Mouse (Mus musculus): ENCODE results near the gene Pex14. TPM values are rescaled to one million over a fixed set of nuclear protein-coding genes. Genes with fewer than 3 reads are reported as not detected.

The Pex14 gene
- total RNA-seq, 2 experiments from 2014 or later: 61.6 to 76.4 TPM

GRCm38 (mm10) chr4:148985541-148986476, 113.9 kb downstream of the Pex14 start:
- peak in 1 of 2 experiments; percentile 29 for DNase-seq

DNA sequence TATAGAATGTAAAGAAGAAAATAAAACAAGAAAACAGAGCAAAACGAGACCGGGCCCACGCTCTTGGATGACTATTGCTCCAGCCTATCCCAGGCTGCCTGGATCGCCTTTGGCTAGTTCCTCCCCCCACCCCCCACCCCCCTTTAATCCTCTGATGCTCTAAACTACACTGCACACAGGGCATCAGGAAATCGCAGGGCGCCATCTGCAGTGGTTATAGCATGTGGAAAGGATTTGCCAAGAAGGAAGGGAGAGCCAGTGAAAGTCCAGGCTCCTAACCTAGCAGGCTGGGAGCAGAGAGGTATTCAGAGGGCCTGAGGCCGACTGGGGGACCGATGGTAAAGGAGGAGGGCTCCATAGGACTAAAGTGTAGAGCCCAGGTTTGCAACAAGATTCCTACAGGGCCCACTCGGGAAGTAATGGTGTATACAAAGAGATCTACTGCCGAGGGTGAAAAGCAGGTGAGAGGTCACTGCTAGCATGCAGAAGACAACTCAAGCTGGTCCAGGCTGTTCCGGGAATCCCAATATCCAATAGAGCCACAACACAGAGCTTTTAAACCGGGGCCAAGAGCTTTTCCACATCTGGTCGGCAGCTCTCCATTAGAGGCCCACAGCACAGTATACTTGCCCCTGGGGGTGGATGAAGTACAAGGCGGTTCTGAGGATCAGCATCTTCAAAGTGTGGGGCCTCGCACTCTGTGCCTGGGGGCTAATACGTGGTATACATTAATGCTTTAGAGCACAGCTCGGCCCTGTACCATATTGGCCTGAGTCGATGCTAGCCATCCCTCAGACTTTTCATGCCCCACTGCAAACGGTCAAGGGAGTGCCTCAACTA, 114.8 kb downstream of the Pex14 start:
- no peak for DNase-seq

- DNase-seq: no peak
Measured at GRCm38 (mm10) chr4:148982274-148982673, 117.4 kb downstream of the Pex14 start.

- DNase-seq: no peak
Measured at GRCm38 (mm10) chr4:148979837-148980236, 119.8 kb downstream of the Pex14 start.

DNA sequence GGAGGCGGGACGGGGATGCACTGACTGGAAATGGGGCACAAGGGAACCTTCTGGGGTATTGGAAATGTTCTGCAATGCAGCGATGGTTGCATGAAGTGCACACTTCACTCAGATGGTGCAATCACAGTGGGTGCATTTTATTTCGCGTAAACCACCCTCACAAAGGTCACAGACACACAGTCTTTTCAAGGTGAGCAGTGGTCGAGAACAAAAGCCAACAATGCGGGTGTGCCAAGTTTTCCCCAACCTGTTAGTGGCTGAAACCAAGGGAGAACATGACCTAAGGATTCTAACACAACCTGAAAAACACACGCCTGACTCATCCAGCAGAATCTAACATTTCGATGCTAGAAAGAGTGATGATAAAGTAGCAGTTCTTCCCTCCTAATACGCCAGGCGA, 120.8 kb downstream of the Pex14 start:
- DNase-seq: no peak

DNA sequence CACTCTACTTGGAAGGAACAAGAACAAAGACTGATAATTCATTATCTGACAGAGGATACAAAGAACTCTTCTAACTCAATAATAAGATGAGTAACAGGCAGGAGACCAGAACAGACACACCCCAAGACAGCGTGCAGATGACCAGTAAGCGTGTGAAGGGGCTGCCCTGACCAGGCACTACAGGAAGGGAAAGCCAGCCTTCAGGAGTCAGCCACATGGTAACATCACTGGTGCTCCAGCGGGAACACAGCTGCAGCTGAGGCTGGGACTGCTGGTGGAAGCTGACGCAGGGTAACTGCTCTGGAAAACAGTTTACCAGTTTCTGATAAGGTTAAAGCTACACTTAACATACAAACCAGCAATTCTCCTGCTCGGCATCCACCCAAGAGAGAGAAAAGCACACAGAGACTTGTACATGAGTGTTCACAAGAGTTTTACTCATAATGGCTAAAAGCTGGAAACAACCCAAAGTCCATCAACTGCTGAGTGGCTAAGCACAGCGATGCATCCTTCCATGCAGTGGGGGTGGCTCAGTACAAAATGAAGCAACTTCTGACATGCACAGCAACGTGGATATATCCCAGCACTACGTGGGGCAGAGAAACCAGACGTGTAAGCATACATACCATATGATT, 121.3 kb downstream of the Pex14 start:
- no peak for DNase-seq

GRCm38 (mm10) chr4:148974833-148975232, 124.8 kb downstream of the Pex14 start:
- peak in 1 of 2 experiments; percentile 32 for DNase-seq

- no peak for DNase-seq
Measured at GRCm38 (mm10) chr4:148973387-148973786, 126.3 kb downstream of the Pex14 start.

GRCm38 (mm10) chr4:148972707-148973106, 127.0 kb downstream of the Pex14 start:
- DNase-seq: no peak

GRCm38 (mm10) chr4:148971613-148972242, 127.9 kb downstream of the Pex14 start:
- DNase-seq: no peak

- DNase-seq: no peak
Measured at GRCm38 (mm10) chr4:148970742-148971141, 128.9 kb downstream of the Pex14 start.

DNA sequence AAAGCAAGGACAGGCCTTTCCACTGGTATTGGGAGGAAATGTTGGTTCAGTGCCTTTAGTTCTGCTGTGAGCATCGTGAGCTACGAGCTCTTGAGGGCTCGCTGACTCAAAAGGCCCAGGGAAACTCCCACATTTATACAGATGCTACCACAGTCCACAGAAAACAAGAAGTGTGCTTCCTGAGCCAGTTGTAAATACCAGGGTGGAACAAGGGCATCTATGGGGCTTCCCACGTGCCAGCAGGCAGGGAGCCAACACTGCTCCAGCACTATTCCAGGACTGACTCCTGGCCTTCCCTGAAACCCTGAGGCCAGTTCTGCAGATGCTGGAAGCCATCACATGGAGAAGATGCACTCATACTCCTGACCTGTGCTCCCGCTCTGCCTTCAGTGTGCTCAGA, 130.1 kb downstream of the Pex14 start:
- DNase-seq: peak; percentile 65 to 78

DNA sequence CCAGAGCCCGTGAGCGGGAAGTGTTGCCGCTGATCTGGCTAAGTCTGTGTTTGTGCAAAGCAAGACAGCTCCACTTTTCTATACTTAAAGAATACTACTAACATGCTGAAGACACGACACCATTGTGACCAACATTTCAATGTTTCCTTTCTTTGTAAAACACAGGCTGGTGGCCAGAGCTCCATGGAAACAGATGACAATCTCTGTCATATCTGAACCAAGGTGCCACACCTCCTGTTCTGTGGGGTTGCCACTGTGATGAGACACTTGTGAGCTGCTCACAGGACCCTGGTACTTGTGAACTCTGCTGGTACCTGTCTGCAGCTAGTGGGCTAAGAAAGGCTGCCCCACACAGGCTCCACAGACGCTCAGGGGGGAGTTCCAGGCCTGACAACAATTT, 130.8 kb downstream of the Pex14 start:
- DNase-seq: no peak

DNA sequence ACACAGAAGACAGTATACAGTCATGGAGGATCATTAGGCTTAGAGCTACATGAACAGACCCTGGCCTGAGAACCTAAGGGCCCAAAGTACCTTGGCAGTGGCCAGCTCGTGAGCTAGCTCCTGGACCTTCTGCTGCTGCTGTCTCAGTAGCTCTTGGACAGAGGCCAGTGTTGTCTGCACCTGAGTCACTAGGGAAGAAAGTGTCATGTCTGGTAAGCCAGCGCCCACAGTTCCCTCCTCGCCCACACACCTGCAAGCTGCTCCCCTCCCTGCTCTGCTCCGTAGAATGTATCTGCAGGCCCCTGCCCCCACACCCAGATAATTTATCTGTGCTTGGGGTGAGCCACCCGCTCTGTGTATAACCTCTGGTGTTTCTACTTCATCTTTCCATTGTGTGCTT, 133.5 kb downstream of the Pex14 start:
- DNase-seq: no peak

GRCm38 (mm10) chr4:148964541-148965310, 134.9 kb downstream of the Pex14 start:
- no peak for DNase-seq

- no peak for DNase-seq
Measured at GRCm38 (mm10) chr4:148962096-148962495, 137.6 kb downstream of the Pex14 start.

DNA sequence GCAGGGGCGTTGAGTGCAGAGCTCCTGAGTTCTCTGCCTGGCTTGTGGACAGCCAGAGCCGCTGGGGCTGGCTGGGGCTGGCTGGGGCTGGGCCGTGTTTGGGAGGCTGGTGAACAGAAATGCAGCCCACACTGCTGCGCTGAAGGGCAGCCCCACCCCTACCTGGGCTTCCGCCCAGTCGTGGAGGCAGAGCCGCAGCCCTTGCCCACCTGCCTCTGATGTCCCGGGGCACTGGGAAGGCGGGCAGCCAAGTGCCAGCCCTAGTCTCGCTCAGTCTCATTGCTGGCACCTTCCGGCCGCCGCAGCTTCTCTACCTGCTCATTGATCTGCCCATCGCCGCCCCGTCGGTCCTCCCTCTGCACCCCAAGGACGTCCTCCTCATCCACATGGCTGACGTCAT, 138.6 kb downstream of the Pex14 start:
- DNase-seq: no peak

DNA sequence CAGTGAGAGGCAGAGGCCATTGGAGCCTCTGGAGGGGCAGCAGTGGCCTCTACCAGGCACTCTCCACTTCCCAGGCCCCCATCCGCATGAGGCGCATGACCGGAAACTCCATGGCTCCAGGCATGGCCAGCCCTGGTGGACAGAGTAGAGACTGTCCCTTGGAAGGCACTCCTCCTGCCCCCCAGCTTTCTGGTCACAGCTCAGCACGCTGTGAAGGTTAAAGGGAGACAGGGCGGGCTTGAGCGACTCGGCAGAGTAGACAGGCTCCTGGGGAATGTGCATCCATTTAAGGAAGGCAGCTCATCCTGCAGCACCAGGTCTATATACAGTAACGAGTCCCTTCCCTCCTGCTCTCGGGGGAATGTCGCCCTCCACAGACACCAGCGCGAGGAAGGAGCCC, 139.7 kb downstream of the Pex14 start:
- no peak for DNase-seq

DNA sequence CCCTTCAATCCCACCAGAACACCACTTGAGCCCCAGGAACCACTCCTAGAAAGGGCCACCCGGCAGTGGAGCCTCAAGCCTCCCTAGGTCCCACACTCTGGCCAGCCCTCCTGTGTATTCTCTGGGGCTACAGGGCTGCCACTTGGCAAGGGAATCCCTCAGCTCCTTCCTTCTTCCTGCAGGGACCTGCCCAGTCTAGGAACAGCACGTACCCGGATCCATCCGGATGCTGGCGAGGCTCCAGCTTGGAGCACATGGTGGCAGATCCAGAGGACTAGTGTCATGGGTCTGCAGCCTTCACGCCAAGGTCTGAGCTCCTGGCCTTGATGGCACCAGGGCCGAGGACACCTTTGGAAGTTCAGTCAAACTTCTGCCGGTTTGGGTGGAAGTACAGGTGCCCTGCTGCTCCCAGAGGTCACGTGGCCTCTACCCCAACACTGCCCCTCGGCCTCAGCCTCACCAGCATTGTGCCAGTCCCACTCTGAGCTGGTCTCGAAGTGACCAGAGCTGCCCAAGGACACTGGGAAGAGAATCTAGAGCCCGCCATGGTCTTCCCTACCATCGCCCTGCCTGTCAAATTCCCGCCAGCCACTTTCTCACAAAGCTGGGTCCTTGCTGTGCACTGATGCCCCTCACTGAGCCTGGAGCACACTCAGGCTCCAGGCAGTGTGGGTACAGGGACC, 144.4 kb downstream of the Pex14 start:
- DNase-seq: peak; percentile 92 to 93

Measured in adrenal gland, postnatal 36 days (tissue).